Mouse (Mus musculus): ENCODE results near the gene Sgms1. TPM values are rescaled to one million over a fixed set of nuclear protein-coding genes. Genes with fewer than 3 reads are reported as not detected.

Sgms1 gene
- polyA plus RNA-seq, 1 experiment from 2014 or later = 31.8 TPM

DNA sequence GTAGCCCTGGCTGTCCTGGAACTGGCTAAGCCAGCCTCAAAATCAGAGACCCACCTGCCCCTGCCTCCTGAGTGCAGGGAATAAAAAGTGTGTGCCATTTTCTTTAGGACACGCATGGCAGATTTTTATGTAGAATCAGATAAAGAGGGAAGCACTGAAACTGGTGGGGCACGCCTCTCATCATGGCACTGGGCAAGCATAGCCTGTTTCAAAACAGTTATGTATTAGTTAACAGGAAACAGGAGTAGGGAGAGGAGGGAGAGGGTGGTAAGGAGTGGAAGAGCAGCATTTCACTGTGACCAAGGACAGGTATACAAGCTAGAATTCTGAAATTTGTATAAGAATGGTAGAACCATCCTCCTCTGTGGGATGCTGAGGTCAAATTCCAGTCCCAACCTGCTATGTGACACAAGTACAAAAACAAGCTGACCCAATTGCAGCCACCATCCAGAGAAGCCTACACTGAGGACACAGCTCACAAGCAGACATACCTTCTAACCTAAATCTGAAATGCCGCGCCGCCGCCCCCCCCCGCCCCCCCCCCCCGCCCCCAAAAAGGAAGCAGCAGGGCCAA, 149.0 kb downstream of the Sgms1 start:
- Histone ChIP-seq H3K4me2 (peak overlapping the region; percentile 85), H3K9me3 (replicated peaks) (no peaks in the 10 kb centered on the region), H3K27me3 (replicated peaks) (no peaks in the 10 kb centered on the region), H3K27ac (peak overlapping the region; percentile 98), H3K9ac (peak overlapping the region; percentile 60), H3K36me3 (peaks cover 4% of the 10 kb centered on the region; the same call in 1 of the 2 replicates), H3K4me1 (peaks cover 84% of the 10 kb centered on the region), H3K4me3 (no peak overlapping the region)
- WGBS (ENCODE audit: insufficient replicate concordance) = 38% methylated on average over 8 of the region's 8 CpGs
- ATAC-seq = peak; percentile 41

DNA sequence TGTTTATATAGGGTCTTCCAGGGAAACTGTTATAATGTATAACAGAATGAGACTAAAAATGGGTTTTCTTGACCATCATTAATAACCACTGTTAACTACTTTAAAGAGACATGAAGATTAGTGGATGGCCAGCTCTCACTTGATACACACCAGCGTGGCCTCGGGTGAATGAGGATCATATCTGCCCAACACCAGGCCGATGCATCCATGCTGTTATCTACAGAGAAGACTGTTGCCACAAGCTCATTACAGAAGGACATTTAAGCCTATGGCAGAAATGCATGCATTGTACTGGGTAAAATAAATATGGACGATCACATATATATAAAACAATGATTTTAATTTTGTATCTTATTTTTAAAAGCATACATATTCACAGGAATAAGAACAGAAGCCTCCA, 149.6 kb downstream of the Sgms1 start:
- 13% methylated on average over 4 of the region's 4 CpGs for WGBS (ENCODE audit: insufficient replicate concordance)
- Histone ChIP-seq H3K36me3 (peaks cover 8% of the 10 kb centered on the region; the same call in 1 of the 2 replicates), H3K27ac (peak overlapping the region; percentile 98), H3K4me1 (peaks cover 84% of the 10 kb centered on the region), H3K9ac (peak overlapping the region; percentile 89), H3K4me3 (no peak overlapping the region), H3K9me3 (replicated peaks) (no peaks in the 10 kb centered on the region), H3K4me2 (peak overlapping the region; percentile 85), H3K27me3 (replicated peaks) (no peaks in the 10 kb centered on the region)
- ATAC-seq = peak; percentile 82

DNA sequence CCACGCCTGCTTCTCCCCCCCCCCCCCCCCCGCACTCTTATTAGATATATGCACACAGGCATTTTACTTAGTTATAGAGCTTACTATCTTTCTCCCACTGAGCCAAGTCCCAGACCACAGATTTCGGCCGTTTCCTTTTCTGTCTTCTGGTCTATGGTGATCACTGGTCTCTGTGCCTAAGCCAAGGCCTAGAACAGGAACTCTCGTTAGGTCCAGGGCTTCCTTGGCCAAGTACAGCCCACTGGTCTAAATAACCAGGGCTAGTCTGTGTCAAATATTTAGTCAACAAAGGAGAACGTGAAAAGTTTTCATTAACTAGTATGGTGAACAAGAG, 150.1 kb downstream of the Sgms1 start:
- Histone ChIP-seq H3K36me3 (peaks cover 8% of the 10 kb centered on the region; the same call in 1 of the 2 replicates), H3K27me3 (replicated peaks) (no peaks in the 10 kb centered on the region), H3K4me3 (peak overlapping the region; percentile 71), H3K4me2 (peak overlapping the region; percentile 85), H3K27ac (peak overlapping the region; percentile 98), H3K9me3 (replicated peaks) (no peaks in the 10 kb centered on the region), H3K4me1 (peaks cover 84% of the 10 kb centered on the region), H3K9ac (peak overlapping the region; percentile 89)
- ATAC-seq = no peak
- WGBS (ENCODE audit: insufficient replicate concordance) = 19% methylated on average over 5 of the region's 6 CpGs

DNA sequence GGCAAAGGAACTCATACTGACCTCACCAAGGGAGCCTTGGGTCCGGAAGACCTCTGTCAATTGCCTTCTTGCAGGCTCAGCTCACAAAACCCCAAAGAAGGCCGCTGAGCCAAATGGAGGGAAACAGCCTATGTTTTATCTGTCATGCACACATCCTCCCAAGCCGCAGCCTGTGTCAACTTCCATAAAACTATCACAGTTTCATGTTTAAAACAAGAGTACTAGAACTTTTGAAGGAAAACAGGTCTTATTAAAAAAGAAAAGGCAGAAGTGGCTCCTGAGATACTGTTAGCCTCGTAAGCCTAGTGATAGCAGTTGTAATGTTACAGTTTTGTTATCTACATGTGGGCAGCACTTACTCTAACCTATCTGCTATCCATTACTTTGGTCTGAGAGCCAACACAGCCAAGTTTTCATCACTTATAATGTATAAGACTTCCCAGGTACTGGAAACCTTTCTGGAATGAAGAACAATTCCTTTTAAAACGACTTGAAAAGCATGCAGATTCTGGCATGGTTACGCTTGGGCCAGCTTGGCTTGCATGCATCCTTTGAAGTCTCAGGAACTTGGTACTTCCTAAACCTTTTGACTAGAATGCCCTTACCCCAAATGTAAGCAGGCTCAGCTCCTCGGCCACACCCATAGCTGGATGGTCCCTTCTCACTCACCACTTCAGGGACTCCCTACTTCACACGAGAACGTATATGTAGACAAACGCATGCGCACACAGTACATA, 150.6 kb downstream of the Sgms1 start:
- no peaks in the 10 kb centered on the region for H3K9me3 ChIP-seq (replicated peaks)
- peak overlapping the region; percentile 89 for H3K9ac ChIP-seq
- peak overlapping the region; percentile 85 for H3K4me2 ChIP-seq
- peak overlapping the region; percentile 71 for H3K4me3 ChIP-seq
- ATAC-seq = peak; percentile 82
- peak overlapping the region; percentile 98 for H3K27ac ChIP-seq
- H3K4me1 ChIP-seq = peaks cover 87% of the 10 kb centered on the region
- H3K27me3 ChIP-seq (replicated peaks) = no peaks in the 10 kb centered on the region
- WGBS (ENCODE audit: insufficient replicate concordance) = 9% methylated on average over 11 of the region's 11 CpGs
- H3K36me3 ChIP-seq = peaks cover 8% of the 10 kb centered on the region; the same call in 1 of the 2 replicates

DNA sequence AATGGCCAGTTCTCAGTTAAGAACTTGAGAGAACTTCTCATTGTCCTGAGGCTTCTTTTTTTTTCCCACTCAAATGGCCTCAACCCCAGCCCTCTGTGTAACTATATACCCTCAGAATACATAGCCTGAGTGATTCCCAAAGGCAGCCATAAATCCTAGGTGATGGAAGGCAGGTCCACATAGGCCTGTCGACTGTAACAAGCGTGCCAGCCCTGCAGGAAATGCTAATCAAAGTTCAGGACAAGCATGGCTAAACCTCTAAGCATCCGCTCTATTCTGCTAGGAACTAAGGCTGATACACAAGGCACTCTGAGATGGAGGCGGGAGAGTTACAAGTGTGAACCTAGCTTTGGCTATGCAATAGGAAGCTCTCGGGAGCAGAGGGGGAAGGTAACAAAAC, 151.8 kb downstream of the Sgms1 start:
- Histone ChIP-seq H3K36me3 (peaks cover 8% of the 10 kb centered on the region; the same call in 1 of the 2 replicates), H3K4me1 (peaks cover 93% of the 10 kb centered on the region), H3K9ac (peak overlapping the region; percentile 89), H3K4me3 (peak overlapping the region; percentile 71), H3K4me2 (peak overlapping the region; percentile 85), H3K27me3 (replicated peaks) (no peaks in the 10 kb centered on the region), H3K9me3 (replicated peaks) (no peaks in the 10 kb centered on the region), H3K27ac (peak overlapping the region; percentile 98)
- WGBS (ENCODE audit: insufficient replicate concordance) = 37% methylated on average over 5 of the region's 5 CpGs
- no peak for ATAC-seq

DNA sequence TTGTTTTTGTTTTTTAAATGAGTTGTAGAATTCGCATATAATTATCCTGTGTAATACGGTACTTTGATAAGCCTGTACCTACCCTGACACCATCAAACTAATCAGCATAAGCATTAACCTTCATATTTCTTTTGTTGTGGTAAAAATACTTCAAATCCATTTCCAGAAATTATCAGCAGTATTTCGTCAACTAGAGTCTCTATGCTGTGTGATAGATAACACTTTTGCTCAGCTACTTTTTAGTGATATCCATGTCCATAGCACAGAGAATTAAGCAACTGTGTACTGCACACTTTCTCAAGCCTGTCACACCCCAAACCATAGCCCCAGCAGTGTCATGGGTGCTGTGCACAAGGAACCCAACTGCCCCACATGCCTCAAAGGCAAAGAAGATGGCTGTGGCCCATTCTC, 152.3 kb downstream of the Sgms1 start:
- peaks cover 11% of the 10 kb centered on the region; the same call in 1 of the 2 replicates for H3K36me3 ChIP-seq
- H3K27me3 ChIP-seq (replicated peaks) = no peaks in the 10 kb centered on the region
- 26% methylated on average over 3 of the region's 3 CpGs for WGBS (ENCODE audit: insufficient replicate concordance)
- peak overlapping the region; percentile 98 for H3K27ac ChIP-seq
- peak overlapping the region; percentile 85 for H3K4me2 ChIP-seq
- peaks cover 91% of the 10 kb centered on the region for H3K4me1 ChIP-seq
- ATAC-seq = peak; percentile 75
- H3K4me3 ChIP-seq = peak overlapping the region; percentile 71
- H3K9ac ChIP-seq = peak overlapping the region; percentile 89
- no peaks in the 10 kb centered on the region for H3K9me3 ChIP-seq (replicated peaks)

DNA sequence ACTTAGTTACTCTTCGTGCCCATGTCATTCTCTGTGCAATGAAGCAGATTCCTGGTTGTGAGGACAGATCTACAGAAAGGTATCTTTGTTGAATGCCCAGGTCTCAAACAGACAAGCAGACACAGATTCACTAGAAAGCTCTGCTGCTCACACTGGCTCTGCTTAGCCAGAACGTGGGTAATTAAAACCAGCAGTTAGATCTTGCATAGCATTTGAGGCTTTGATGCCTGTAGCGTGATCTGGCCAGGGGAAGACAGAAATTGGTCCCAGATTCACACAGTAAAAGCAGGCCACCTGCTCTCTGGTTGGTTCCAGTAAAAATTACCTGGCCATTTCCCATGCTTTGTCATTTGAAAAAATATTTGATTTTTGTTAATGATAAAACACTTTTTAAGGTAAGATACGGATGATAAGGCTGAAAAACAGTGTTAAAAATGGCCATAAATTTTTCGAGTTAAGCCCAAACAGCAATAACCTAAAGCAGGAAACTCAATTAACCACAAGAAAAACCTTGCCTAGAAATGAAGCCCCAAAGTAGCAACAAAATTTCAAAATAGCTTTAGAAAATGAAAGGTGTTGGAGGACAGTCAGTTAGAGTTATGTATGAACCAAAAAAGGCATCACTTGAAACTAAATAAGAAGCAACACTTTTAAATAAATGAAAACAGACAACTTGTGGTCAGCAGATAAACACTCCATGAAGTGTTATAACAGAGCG, 154.6 kb downstream of the Sgms1 start:
- no peak overlapping the region for H3K9ac ChIP-seq
- no peaks in the 10 kb centered on the region for H3K27me3 ChIP-seq (replicated peaks)
- H3K36me3 ChIP-seq = peaks cover 18% of the 10 kb centered on the region; the same call in 1 of the 2 replicates
- ATAC-seq = no peak
- H3K4me1 ChIP-seq = peaks cover 87% of the 10 kb centered on the region
- no peaks in the 10 kb centered on the region for H3K9me3 ChIP-seq (replicated peaks)
- 0 out of 2 replicates have a peak overlapping the region, but pooled peaks have one; percentile 12 for H3K4me3 ChIP-seq
- 0 out of 2 replicates have a peak overlapping the region, but pooled peaks have one; percentile 98 for H3K27ac ChIP-seq
- WGBS (ENCODE audit: insufficient replicate concordance) = 59% methylated on average over 6 of the region's 6 CpGs
- peak overlapping the region; percentile 85 for H3K4me2 ChIP-seq

DNA sequence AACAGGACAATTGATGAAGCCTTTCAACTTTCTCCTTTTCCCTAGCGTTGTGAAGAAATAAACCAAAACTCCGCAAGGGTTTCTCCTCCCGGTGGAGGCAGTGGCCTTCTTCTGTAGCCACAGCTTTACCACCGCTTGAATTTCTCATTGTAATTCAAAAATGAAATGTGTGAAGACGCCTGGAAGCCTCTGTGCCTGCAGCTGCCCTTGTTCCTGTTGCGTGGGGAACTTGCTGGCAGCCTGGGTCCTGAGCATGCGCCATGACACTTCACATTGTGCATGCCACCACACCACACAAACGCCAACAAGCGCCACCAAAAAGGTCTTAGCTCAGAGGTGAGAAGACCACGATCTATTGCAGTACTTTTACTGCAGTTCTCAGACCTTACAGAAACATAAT, 158.2 kb downstream of the Sgms1 start:
- no peak overlapping the region for H3K27ac ChIP-seq
- no peak overlapping the region for H3K9ac ChIP-seq
- H3K9me3 ChIP-seq (replicated peaks) = no peaks in the 10 kb centered on the region
- 71% methylated on average over 10 of the region's 10 CpGs for WGBS (ENCODE audit: insufficient replicate concordance)
- peaks cover 32% of the 10 kb centered on the region for H3K36me3 ChIP-seq
- H3K27me3 ChIP-seq (replicated peaks) = no peaks in the 10 kb centered on the region
- H3K4me2 ChIP-seq = no peak overlapping the region
- H3K4me1 ChIP-seq = peaks cover 79% of the 10 kb centered on the region
- no peak for ATAC-seq
- no peak overlapping the region for H3K4me3 ChIP-seq

DNA sequence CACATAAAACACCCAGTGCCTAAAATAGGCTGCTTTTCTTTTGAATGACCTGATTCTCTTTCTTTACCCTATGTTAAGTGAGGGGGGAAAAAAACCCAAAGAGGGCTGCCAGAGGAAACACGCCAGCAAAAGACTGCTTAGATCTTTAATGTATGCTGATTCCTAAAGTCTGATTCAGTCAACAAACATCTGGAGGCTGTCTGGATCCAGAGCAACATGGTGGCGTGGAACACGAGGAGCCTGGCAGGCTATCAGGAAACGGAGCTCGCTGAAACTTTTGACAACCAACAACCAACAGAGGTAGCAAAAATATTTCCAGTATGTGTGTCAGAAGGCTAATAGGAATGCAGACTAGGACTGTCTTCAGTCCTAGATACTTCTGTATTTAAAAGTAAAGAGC, 158.7 kb downstream of the Sgms1 start:
- no peak overlapping the region for H3K27ac ChIP-seq
- 68% methylated on average over 5 of the region's 5 CpGs for WGBS (ENCODE audit: insufficient replicate concordance)
- no peak overlapping the region for H3K9ac ChIP-seq
- H3K4me1 ChIP-seq = peaks cover 75% of the 10 kb centered on the region
- no peak for ATAC-seq
- no peaks in the 10 kb centered on the region for H3K9me3 ChIP-seq (replicated peaks)
- no peaks in the 10 kb centered on the region for H3K27me3 ChIP-seq (replicated peaks)
- H3K36me3 ChIP-seq = peaks cover 34% of the 10 kb centered on the region
- H3K4me2 ChIP-seq = no peak overlapping the region
- H3K4me3 ChIP-seq = no peak overlapping the region

DNA sequence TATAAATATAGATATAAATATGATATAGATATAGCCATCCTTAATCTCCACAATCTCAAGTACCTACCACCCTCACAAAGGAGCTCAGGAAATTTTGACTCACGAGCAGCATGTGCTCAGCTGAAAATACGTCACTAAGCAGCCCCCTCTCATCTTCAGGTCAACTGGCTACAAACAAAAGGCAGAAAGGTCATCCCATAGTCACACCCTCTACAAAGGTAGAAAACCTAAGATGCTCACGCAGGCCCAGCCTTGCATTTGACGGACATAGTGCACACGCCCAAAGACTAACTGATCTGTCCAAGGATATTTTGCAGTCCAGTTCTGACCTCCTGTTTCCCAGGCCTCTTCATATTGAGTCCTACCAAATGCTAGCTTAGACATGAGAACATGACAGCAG, 159.2 kb downstream of the Sgms1 start:
- no peak overlapping the region for H3K27ac ChIP-seq
- H3K4me3 ChIP-seq = no peak overlapping the region
- H3K27me3 ChIP-seq (replicated peaks) = no peaks in the 10 kb centered on the region
- H3K4me1 ChIP-seq = peaks cover 74% of the 10 kb centered on the region
- peaks cover 36% of the 10 kb centered on the region for H3K36me3 ChIP-seq
- 75% methylated on average over 5 of the region's 5 CpGs for WGBS (ENCODE audit: insufficient replicate concordance)
- no peak for ATAC-seq
- no peak overlapping the region for H3K4me2 ChIP-seq
- H3K9ac ChIP-seq = no peak overlapping the region
- H3K9me3 ChIP-seq (replicated peaks) = no peaks in the 10 kb centered on the region

DNA sequence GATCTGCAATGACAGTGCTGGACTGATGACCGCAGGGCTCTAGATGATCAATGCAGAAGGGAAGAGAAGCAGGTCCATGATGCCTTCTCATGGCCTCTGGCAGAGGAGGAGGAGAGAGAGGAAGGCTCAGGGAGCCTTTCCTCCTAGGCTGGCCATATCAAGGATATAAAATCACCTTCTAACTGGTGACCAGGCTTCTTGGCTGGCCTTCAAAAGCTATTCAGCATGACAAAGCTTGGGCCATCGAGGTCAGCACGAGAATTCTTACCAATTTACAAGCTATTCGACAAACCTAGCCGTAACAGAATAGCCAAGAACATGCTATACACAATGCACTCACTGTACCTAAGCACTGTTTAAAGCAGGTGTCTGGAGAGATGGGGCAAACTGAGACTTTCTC, 159.7 kb downstream of the Sgms1 start:
- Histone ChIP-seq H3K27ac (no peak overlapping the region), H3K9me3 (replicated peaks) (no peaks in the 10 kb centered on the region), H3K36me3 (peaks cover 36% of the 10 kb centered on the region), H3K4me2 (no peak overlapping the region), H3K4me3 (no peak overlapping the region), H3K27me3 (replicated peaks) (no peaks in the 10 kb centered on the region), H3K9ac (no peak overlapping the region), H3K4me1 (peaks cover 74% of the 10 kb centered on the region)
- 88% methylated on average over 5 of the region's 5 CpGs for WGBS (ENCODE audit: insufficient replicate concordance)
- ATAC-seq = no peak

DNA sequence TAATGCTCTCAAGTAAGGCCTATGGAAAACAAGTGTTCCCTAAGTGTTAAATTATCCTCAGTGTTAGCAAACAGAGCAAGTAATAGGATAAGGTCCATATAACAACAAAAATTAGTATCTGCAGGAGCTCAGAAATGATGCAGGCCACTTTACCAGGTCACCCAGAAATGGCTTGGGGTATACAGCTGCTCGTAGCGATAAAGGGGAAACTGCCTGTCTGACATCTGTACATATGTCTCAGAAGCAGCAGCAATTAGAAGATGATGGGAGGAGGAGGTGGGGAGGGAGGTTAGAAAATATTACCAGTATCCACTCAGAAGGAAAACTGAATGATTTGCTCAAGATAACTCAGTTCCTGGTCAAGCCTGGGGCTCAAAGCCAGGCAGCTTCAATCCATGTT, 162.3 kb downstream of the Sgms1 start:
- H3K4me3 ChIP-seq = no peak overlapping the region
- peaks cover 49% of the 10 kb centered on the region for H3K36me3 ChIP-seq
- no peaks in the 10 kb centered on the region for H3K27me3 ChIP-seq (replicated peaks)
- H3K27ac ChIP-seq = peak overlapping the region; percentile 54; the same call in 1 of the 2 replicates
- H3K4me1 ChIP-seq = peaks cover 76% of the 10 kb centered on the region
- peak; percentile 60 for ATAC-seq
- 72% methylated on average over 2 of the region's 2 CpGs for WGBS (ENCODE audit: insufficient replicate concordance)
- H3K9me3 ChIP-seq (replicated peaks) = no peaks in the 10 kb centered on the region
- H3K4me2 ChIP-seq = no peak overlapping the region
- no peak overlapping the region for H3K9ac ChIP-seq

Measured in liver, embryonic 12.5 days (tissue).